Mouse (Mus musculus): ENCODE results near the gene Vamp3. TPM values are rescaled to one million over a fixed set of nuclear protein-coding genes. Genes with fewer than 3 reads are reported as not detected.

Vamp3 gene
- 66.2 to 75.1 TPM (median 70.2 TPM) in 4 replicates for total RNA-seq (2023; ENCODE audit: inconsistent age)

GRCm38 (mm10) chr4:151057347-151058321, at the start of gene Vamp3:
Gene Vamp3, minus strand, starts transcription at chr4:151057963.

GRCm38 (mm10) chr4:151089270-151089669, 31.5 kb upstream of the Vamp3 start, which contains the start of gene Gm13090:
Gene Gm13090, plus strand, starts transcription at chr4:151089570.

GRCm38 (mm10) chr4:151044037-151044943, 13.5 kb downstream of the Vamp3 start, which contains the start of gene Per3:
Gene Per3, minus strand, starts transcription at chr4:151044665.

Other genes starting within 250 kb of the Vamp3 start
- 7.6 to 14.2 TPM (median 10.0 TPM) in 4 replicates for gene Errfi1, start 204.0 kb downstream of the Vamp3 start, total RNA-seq (2023; ENCODE audit: inconsistent age)
- 113 to 140 TPM (median 119 TPM) in 4 replicates for gene Park7, start 143.5 kb downstream of the Vamp3 start, total RNA-seq (2023; ENCODE audit: inconsistent age)
- 0.32 to 3.4 TPM in 2 of 4 replicates, not detected in the others for gene Tnfrsf9, start 143.4 kb downstream of the Vamp3 start, total RNA-seq (2023; ENCODE audit: inconsistent age)
- gene Uts2, start 60.9 kb downstream of the Vamp3 start, total RNA-seq (2023; ENCODE audit: inconsistent age): not detected in 4 replicates
- 3.0 to 4.3 TPM (median 3.4 TPM) in 4 replicates for gene Per3, start 13.3 kb downstream of the Vamp3 start, total RNA-seq (2023; ENCODE audit: inconsistent age)
- gene Gm13090, start 31.6 kb upstream of the Vamp3 start, total RNA-seq (2023; ENCODE audit: inconsistent age): not detected in 4 replicates